Mouse (Mus musculus) liver, embryonic 14.5 days (tissue): Measurements from ENCODE around the gene Gtf3c6. TPM values are rescaled to one million over a fixed set of nuclear protein-coding genes. Genes with fewer than 3 reads are reported as not detected.

Source experiments
- ATAC-seq: fragments of 200-750 bp; cut with Nextera tagmentation; 2 replicates; pipeline ENCODE4 v1.8.0; 2017; ENCODE audit warnings: moderate number of reproducible peaks, mild to moderate bottlenecking, moderate library complexity; ENCODE audit not compliant: insufficient read depth
- DNase-seq, 3 experiments: peaks; one replicate each; pipeline ENCODE4 v3.0.0-alpha.2; 2012 to 2013; ENCODE audit warnings: low read depth in 3 of 3, low spot score in 3 of 3
- H3K27ac ChIP-seq: fragments of 300-500 bp; sonication (generic); 2 replicates; pipeline ENCODE4 v1.5.1; 2014; ENCODE audit warnings: moderate library complexity, mild to moderate bottlenecking, control low read depth, inconsistent platforms
- H3K27me3 ChIP-seq: fragments of 300-500 bp; sonication (generic); 2 replicates; pipeline ENCODE4 v1.6.1; 2014; ENCODE audit warnings: mild to moderate bottlenecking, low read length, moderate library complexity; ENCODE audit not compliant: control insufficient read depth, insufficient read depth
- H3K36me3 ChIP-seq: fragments of 300-500 bp; sonication (generic); replicated peaks from 2 replicates; pipeline ENCODE4 v1.6.1; 2014; ENCODE audit warnings: low read depth; ENCODE audit not compliant: control insufficient read depth, insufficient read depth
- H3K4me1 ChIP-seq, 2 experiments: fragments of 200-500 bp in 1 of 2; fragments of 300-500 bp in 1 of 2; sonication (generic) in 1 of 2; replicated peaks; 2 replicates each; pipeline ENCODE4 v1.6.1; 2012 to 2014; ENCODE audit warnings: antibody characterized with exemption in 1 of 2, inconsistent platforms in 1 of 2, low read length in 1 of 2; ENCODE audit not compliant: control insufficient read depth in 2 of 2, insufficient read depth in 2 of 2
- H3K4me2 ChIP-seq: fragments of 300-500 bp; sonication (generic); 2 replicates; pipeline ENCODE4 v1.6.1; 2014; ENCODE audit warnings: low read depth, mild to moderate bottlenecking, control low read depth, moderate library complexity
- H3K4me3 ChIP-seq, 2 experiments: fragments of 200-500 bp in 1 of 2; fragments of 300-500 bp in 1 of 2; sonication (generic) in 1 of 2; 2 replicates each; pipeline ENCODE4 v1.5.1; 2012 to 2014; ENCODE audit warnings: low read depth in 2 of 2, low read length in 2 of 2, mild to moderate bottlenecking in 2 of 2, control low read depth in 1 of 2, inconsistent platforms in 1 of 2, moderate library complexity in 1 of 2; ENCODE audit not compliant: insufficient read depth in 1 of 2
- H3K9ac ChIP-seq: fragments of 300-500 bp; sonication (generic); replicated peaks from 2 replicates; pipeline ENCODE4 v1.6.1; 2014; ENCODE audit warnings: mild to moderate bottlenecking, control low read depth, moderate library complexity
- H3K9me3 ChIP-seq: fragments of 300-500 bp; sonication (generic); 2 replicates; pipeline ENCODE4 v1.6.1; 2016; ENCODE audit warnings: low read length, mixed read lengths; ENCODE audit not compliant: control insufficient read depth
- CTCF ChIP-seq: IDR thresholded peaks from 2 replicates; pipeline ENCODE4 v1.5.1; 2016; ENCODE audit warnings: antibody characterized with exemption, low read depth, control low read depth
- EP300 ChIP-seq: IDR thresholded peaks from 2 replicates; pipeline ENCODE4 v1.6.1; 2016; ENCODE audit warnings: antibody characterized with exemption, low read depth
- WGBS: fragments of 180-500 bp; shearing (Covaris S2); extraction: QIAGEN DNeasy Blood & Tissue Kit; methylation state at CpG from one replicate; pipeline ENCODE4 v1.1.7; 2014; ENCODE audit not compliant: insufficient replicate concordance; 5-methylcytosine and 5-hydroxymethylcytosine counted together
- polyA plus RNA-seq, 2 experiments: library from polyadenylated mRNA; depleted of rRNA in 1 of 2; stranded (reverse) in 1 of 2; unstranded in 1 of 2; fragments of >200 nt; fragmentation: Nextera tagmentation in 1 of 2; extraction: Ambion mirVana in 1 of 2; gene quantifications; 2 replicates each; pipeline versions ENCODE4 v1.2.1 to v1.2.3; 2012 to 2014

Gtf3c6 gene
- polyA plus RNA-seq, 2 experiments, result 15.1 to 34.1 TPM

DNA sequence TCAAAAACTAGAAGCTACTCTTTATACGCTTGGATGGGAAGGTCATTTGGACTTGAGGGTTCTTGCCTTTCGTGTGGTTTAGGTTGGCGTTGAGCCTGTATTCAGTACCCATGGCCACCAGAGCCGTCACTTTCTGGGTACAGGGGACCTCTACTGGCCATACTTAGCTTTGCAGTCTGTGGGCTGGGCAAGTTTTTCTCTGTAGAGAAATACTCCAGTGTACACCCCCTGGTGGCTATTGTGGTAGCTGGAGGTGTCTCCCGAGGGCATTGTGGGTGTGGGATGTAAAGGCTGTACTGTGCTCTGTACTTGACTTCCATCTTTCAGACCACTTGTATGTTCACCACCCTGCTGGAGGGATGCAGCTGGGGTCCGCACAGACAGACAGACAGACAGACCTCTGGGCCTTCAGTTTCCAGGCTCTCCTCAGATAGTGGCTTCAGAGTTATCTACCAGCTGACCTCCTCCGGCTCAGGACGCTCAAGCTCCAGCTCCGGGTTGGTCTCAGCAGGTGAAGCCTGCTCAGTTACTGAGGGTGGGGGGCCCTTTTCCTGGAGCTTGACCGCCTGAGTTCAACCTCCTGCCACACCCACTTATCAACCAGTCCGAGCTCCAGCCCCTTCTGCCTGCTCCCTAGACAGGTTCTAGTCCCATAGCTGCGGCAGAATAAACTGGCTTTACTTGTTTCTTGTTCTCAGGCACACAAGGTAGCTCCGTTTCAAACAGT is 45.3 kb downstream of the Gtf3c6 start:
- 29% methylated on average over 13 of the region's 13 CpGs for WGBS
- no peaks in the 10 kb centered on the region for H3K27me3 ChIP-seq
- H3K9me3 ChIP-seq, result no peaks in the 10 kb centered on the region
- no peaks in the 10 kb centered on the region for H3K4me1 ChIP-seq
- ATAC-seq (peak; percentile 84), DNase-seq (peak; percentile 79 to 85 (median 80))
- H3K36me3 ChIP-seq, result no peaks in the 10 kb centered on the region
- H3K27ac ChIP-seq, result no peak overlapping the region
- no peak overlapping the region for H3K9ac ChIP-seq
- H3K4me2 ChIP-seq, result no peak overlapping the region
- TF ChIP-seq EP300 (peak; percentile 37; the same call in 1 of the 2 replicates), CTCF (peak; percentile 99)
- H3K4me3 ChIP-seq, result no peak overlapping the region

Other genes with a start within 250 kb of the Gtf3c6 start
- gene Mfsd4b1, start 232.8 kb downstream of the Gtf3c6 start, polyA plus RNA-seq (2012; rRNA removed), result 0.22 and 0.41 TPM in 2 replicates
- 0.34 and 0.60 TPM in 2 replicates for gene Mfsd4b1, start 232.8 kb downstream of the Gtf3c6 start, polyA plus RNA-seq (2014; fragmentation: Nextera tagmentation; extraction: Ambion mirVana)
- gene Slc16a10, start 115.8 kb downstream of the Gtf3c6 start, polyA plus RNA-seq (2012; rRNA removed), result 32.8 and 33.8 TPM in 2 replicates
- 63.5 and 69.3 TPM in 2 replicates for gene Slc16a10, start 115.8 kb downstream of the Gtf3c6 start, polyA plus RNA-seq (2014; fragmentation: Nextera tagmentation; extraction: Ambion mirVana)
- gene Rpf2, start 11.1 kb downstream of the Gtf3c6 start, polyA plus RNA-seq (2012; rRNA removed), result 7.3 and 16.8 TPM in 2 replicates
- 38.9 and 39.2 TPM in 2 replicates for gene Rpf2, start 11.1 kb downstream of the Gtf3c6 start, polyA plus RNA-seq (2014; fragmentation: Nextera tagmentation; extraction: Ambion mirVana)
- 33.5 and 48.1 TPM in 2 replicates for gene Amd1, start 44.1 kb upstream of the Gtf3c6 start, polyA plus RNA-seq (2012; rRNA removed)
- gene Amd1, start 44.1 kb upstream of the Gtf3c6 start, polyA plus RNA-seq (2014; fragmentation: Nextera tagmentation; extraction: Ambion mirVana), result 56.4 and 64.2 TPM in 2 replicates
- gene Cdk19, start 81.5 kb upstream of the Gtf3c6 start, polyA plus RNA-seq (2012; rRNA removed), result 2.2 and 3.1 TPM in 2 replicates
- gene Cdk19, start 81.5 kb upstream of the Gtf3c6 start, polyA plus RNA-seq (2014; fragmentation: Nextera tagmentation; extraction: Ambion mirVana), result 3.0 and 3.1 TPM in 2 replicates